Mouse (Mus musculus): ENCODE results near the gene Map2k6.

GRCm38 (mm10) chr11:110429837-110430418, 31.0 kb downstream of the Map2k6 start:
- no peak for TF ChIP-seq CTCF (IDR thresholded peaks at IDR 0.05; ENCODE audit: borderline replicate concordance, insufficient read depth, low read depth, low read length)
- TF ChIP-seq POLR2A (IDR thresholded peaks at IDR 0.05; ENCODE audit: borderline replicate concordance, insufficient read depth, low read length): no peak

All from cerebellum, adult 2 months (tissue).